Mouse (Mus musculus) MEL (cell line): ENCODE data around the gene Etv2. TPM values are rescaled to one million over a fixed set of nuclear protein-coding genes. Genes with fewer than 3 reads are reported as not detected.

Experiments
- DNase-seq: peaks from one replicate; pipeline ENCODE4 v3.0.0; 2011; ENCODE audit warnings: low read depth, low spot score
- H3K27ac ChIP-seq: 2 replicates; pipeline ENCODE4 v1.5.1; 2012; ENCODE audit warnings: low read depth, mild to moderate bottlenecking, control low read depth, low read length, moderate library complexity; ENCODE audit not compliant: control insufficient read depth
- H3K27me3 ChIP-seq, 2 experiments: fragments of 150-350 bp in 1 of 2; sonication (generic) in 1 of 2; 2 replicates each; pipeline ENCODE4 v1.6.1; 2012; ENCODE audit warnings: low read length in 2 of 2, mild to moderate bottlenecking in 2 of 2, improper control_type of control experiment in 1 of 2, moderate library complexity in 1 of 2; ENCODE audit not compliant: insufficient read depth in 2 of 2, control insufficient read depth in 1 of 2
- H3K36me3 ChIP-seq, 2 experiments: 2 replicates each; pipeline ENCODE4 v1.6.1; 2012 to 2014; ENCODE audit warnings: low read length in 2 of 2, improper control_type of control experiment in 1 of 2, inconsistent platforms in 1 of 2, mild to moderate bottlenecking in 1 of 2; ENCODE audit not compliant: insufficient read depth in 2 of 2, control insufficient read depth in 1 of 2
- H3K4me1 ChIP-seq, 2 experiments: fragments of 150-350 bp in 1 of 2; sonication (generic) in 1 of 2; 2 replicates each; pipeline ENCODE4 v1.6.1; 2012; ENCODE audit warnings: low read length in 2 of 2, improper control_type of control experiment in 1 of 2, mild to moderate bottlenecking in 1 of 2; ENCODE audit not compliant: insufficient read depth in 2 of 2, control insufficient read depth in 1 of 2
- H3K4me3 ChIP-seq, 2 experiments: fragments of 150-350 bp in 1 of 2; sonication (generic) in 1 of 2; 2 replicates each; pipeline ENCODE4 v1.5.1; 2012; ENCODE audit warnings: low read depth in 2 of 2, low read length in 2 of 2, mild to moderate bottlenecking in 2 of 2, moderate library complexity in 2 of 2, control low read depth in 1 of 2, improper control_type of control experiment in 1 of 2; ENCODE audit not compliant: control insufficient read depth in 1 of 2, insufficient read depth in 1 of 2
- H3K79me2 ChIP-seq: 2 replicates; pipeline ENCODE4 v1.6.1; 2012; ENCODE audit warnings: mild to moderate bottlenecking, low read length, moderate library complexity; ENCODE audit not compliant: control insufficient read depth, poor library complexity, insufficient read depth
- H3K9ac ChIP-seq: 2 replicates; pipeline ENCODE4 v1.6.1; 2012; ENCODE audit warnings: low read depth, mild to moderate bottlenecking, control low read depth, low read length, moderate library complexity; ENCODE audit not compliant: control insufficient read depth, poor library complexity, severe bottlenecking
- H3K9me3 ChIP-seq: fragments of 150-350 bp; sonication (generic); replicated peaks from 2 replicates; pipeline ENCODE4 v1.6.1; 2012; ENCODE audit warnings: mild to moderate bottlenecking, low read length, improper control_type of control experiment, moderate library complexity; ENCODE audit not compliant: insufficient read depth
- CTCF ChIP-seq, 3 experiments: IDR thresholded peaks in 2 of 3; conservative IDR thresholded peaks in 1 of 3; 2 replicates each; pipeline ENCODE4 v1.5.1; 2011 to 2012; ENCODE audit warnings: low read length in 3 of 3, low read depth in 2 of 3, mild to moderate bottlenecking in 2 of 3, improper control_type of control experiment in 1 of 3, inconsistent platforms in 1 of 3, mixed read lengths in 1 of 3, moderate library complexity in 1 of 3; ENCODE audit not compliant: control insufficient read depth in 1 of 3, insufficient read depth in 1 of 3, poor library complexity in 1 of 3, severe bottlenecking in 1 of 3
- E2F4 ChIP-seq: IDR thresholded peaks from 2 replicates; pipeline ENCODE4 v1.6.1; 2011; ENCODE audit warnings: low read depth, low read length, improper control_type of control experiment, borderline replicate concordance
- ELF1 ChIP-seq: IDR thresholded peaks from 2 replicates; pipeline ENCODE4 v1.6.1; 2014; ENCODE audit warnings: low read depth, mild to moderate bottlenecking, inconsistent platforms, low read length, improper control_type of control experiment, moderate library complexity
- EP300 ChIP-seq, 2 experiments: IDR thresholded peaks; 2 replicates each; pipeline ENCODE4 v1.6.1; 2011; ENCODE audit warnings: improper control_type of control experiment in 2 of 2, low read length in 2 of 2, low read depth in 1 of 2, mild to moderate bottlenecking in 1 of 2
- ETS1 ChIP-seq: IDR thresholded peaks from 2 replicates; pipeline ENCODE4 v1.6.1; 2012; ENCODE audit warnings: low read depth, mild to moderate bottlenecking, inconsistent platforms, low read length, improper control_type of control experiment, moderate library complexity
- GABPA ChIP-seq: IDR thresholded peaks from 2 replicates; pipeline ENCODE4 v1.6.1; 2012; ENCODE audit warnings: low read depth, mild to moderate bottlenecking, inconsistent platforms, low read length, improper control_type of control experiment, moderate library complexity
- HCFC1 ChIP-seq: IDR thresholded peaks from 2 replicates; pipeline ENCODE4 v1.6.1; 2012; ENCODE audit warnings: low read depth, mild to moderate bottlenecking, inconsistent platforms, low read length, improper control_type of control experiment, moderate library complexity
- JUND ChIP-seq: IDR thresholded peaks from 2 replicates; pipeline ENCODE4 v1.6.1; 2011; ENCODE audit warnings: low read depth, mild to moderate bottlenecking, improper control_type of control experiment, low read length
- KAT2A ChIP-seq: conservative IDR thresholded peaks from 2 replicates; pipeline ENCODE4 v1.6.1; 2012; ENCODE audit warnings: low read depth, low read length, improper control_type of control experiment, inconsistent platforms
- MAFK ChIP-seq: IDR thresholded peaks from 2 replicates; pipeline ENCODE4 v1.6.1; 2011; ENCODE audit warnings: low read depth, mild to moderate bottlenecking, low read length, improper control_type of control experiment, borderline replicate concordance
- MAX ChIP-seq: IDR thresholded peaks from 2 replicates; pipeline ENCODE4 v1.6.1; 2011; ENCODE audit warnings: low read length, improper control_type of control experiment
- MEF2A ChIP-seq: IDR thresholded peaks from 2 replicates; pipeline ENCODE4 v1.6.1; 2014; ENCODE audit warnings: low read depth, mild to moderate bottlenecking, inconsistent platforms, low read length, improper control_type of control experiment; ENCODE audit not compliant: poor library complexity, insufficient replicate concordance, severe bottlenecking; ENCODE audit errors: extremely low read depth
- MXI1 ChIP-seq: IDR thresholded peaks from 2 replicates; pipeline ENCODE4 v1.6.1; 2011; ENCODE audit warnings: mild to moderate bottlenecking, low read depth, low read length, improper control_type of control experiment
- NELFE ChIP-seq: IDR thresholded peaks from 2 replicates; pipeline ENCODE4 v1.6.1; 2011; ENCODE audit warnings: low read depth, low read length, improper control_type of control experiment
- RCOR1 ChIP-seq: IDR thresholded peaks from 2 replicates; pipeline ENCODE4 v1.6.1; 2012; ENCODE audit warnings: low read depth, mild to moderate bottlenecking, inconsistent platforms, low read length, improper control_type of control experiment
- TAL1 ChIP-seq: IDR thresholded peaks from 2 replicates; pipeline ENCODE4 v1.6.1; 2012; ENCODE audit warnings: mild to moderate bottlenecking, inconsistent platforms, low read length, moderate library complexity, mixed read lengths
- TCF12 ChIP-seq: IDR thresholded peaks from 2 replicates; pipeline ENCODE4 v1.6.1; 2014; ENCODE audit warnings: low read depth, mild to moderate bottlenecking, inconsistent platforms, low read length, improper control_type of control experiment, moderate library complexity
- UBTF ChIP-seq: IDR thresholded peaks from 2 replicates; pipeline ENCODE4 v1.6.1; 2012; ENCODE audit warnings: low read depth, mild to moderate bottlenecking, inconsistent platforms, low read length, improper control_type of control experiment, moderate library complexity, borderline replicate concordance; ENCODE audit not compliant: insufficient read depth
- USF1 ChIP-seq: IDR thresholded peaks from 2 replicates; pipeline ENCODE4 v1.6.1; 2014; ENCODE audit warnings: low read depth, mild to moderate bottlenecking, inconsistent platforms, low read length, improper control_type of control experiment, moderate library complexity
- USF2 ChIP-seq, 2 experiments: IDR thresholded peaks; 2 replicates each; pipeline ENCODE4 v1.6.1; 2011 to 2012; ENCODE audit warnings: improper control_type of control experiment in 2 of 2, low read length in 2 of 2, borderline replicate concordance in 1 of 2, inconsistent platforms in 1 of 2, low read depth in 1 of 2, mild to moderate bottlenecking in 1 of 2; ENCODE audit not compliant: insufficient read depth in 1 of 2
- ZC3H11A ChIP-seq: IDR thresholded peaks from 2 replicates; pipeline ENCODE4 v1.6.1; 2012; ENCODE audit warnings: low read depth, mild to moderate bottlenecking, inconsistent platforms, low read length, improper control_type of control experiment
- ZMIZ1 ChIP-seq: IDR thresholded peaks from 2 replicates; pipeline ENCODE4 v1.6.1; 2012; ENCODE audit warnings: low read depth, mild to moderate bottlenecking, inconsistent platforms, low read length, improper control_type of control experiment, moderate library complexity
- ZNF384 ChIP-seq: IDR thresholded peaks from 2 replicates; pipeline ENCODE4 v1.6.1; 2012; ENCODE audit warnings: low read depth, mild to moderate bottlenecking, inconsistent platforms, low read length, improper control_type of control experiment
- polyA plus RNA-seq, 2 experiments: library from polyadenylated mRNA; stranded (reverse) in 1 of 2; unstranded in 1 of 2; fragments of >175 nt in 1 of 2; fragments of >200 nt in 1 of 2; gene quantifications; 2 replicates each; pipeline versions ENCODE4 v1.2.1 to v1.2.4; 2012; ENCODE audit warnings: low replicate concordance in 2 of 2, low read depth in 1 of 2; ENCODE audit not compliant: insufficient read length in 2 of 2, insufficient read depth in 1 of 2, missing spikeins in 1 of 2
- total RNA-seq: library from RNA; depleted of rRNA; stranded (reverse); fragments of 300-350 nt; gene quantifications from 2 replicates; pipeline ENCODE4 v1.2.3, GENCODE M21; 2012

Etv2 gene
- total and polyA plus RNA-seq, 3 experiments = 0.15 TPM; not detected in 2

DNA sequence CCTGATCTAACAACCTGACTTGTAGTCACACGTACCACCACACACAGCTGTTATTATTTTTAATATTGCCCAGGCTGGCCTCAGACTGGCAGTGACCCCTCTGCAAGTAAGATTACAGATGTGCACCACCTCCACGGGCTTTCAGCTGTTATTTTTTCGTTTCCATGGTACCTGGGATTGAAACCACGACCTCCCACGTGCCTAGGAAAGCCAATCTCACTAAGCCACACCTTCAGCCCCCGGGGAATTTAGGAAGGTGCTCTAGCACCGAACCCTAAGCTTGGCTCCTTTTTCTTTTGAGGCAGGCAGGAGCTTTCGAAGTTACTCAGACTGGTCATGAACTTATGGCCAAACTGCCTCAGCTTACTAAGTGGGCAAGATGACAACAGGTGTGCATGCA, 31.2 kb downstream of the Etv2 start:
- Histone ChIP-seq H3K4me3 (no peak overlapping the region), H3K9ac (no peak overlapping the region), H3K27ac (no peak overlapping the region), H3K9me3 (no peaks in the 10 kb centered on the region), H3K27me3 (no peaks in the 10 kb centered on the region), H3K4me1 (peaks cover 0 to 3% of the 10 kb centered on the region in 2 experiments; a peak in 1 of 4 replicates), H3K36me3 (no peaks in the 10 kb centered on the region), H3K79me2 (no peaks in the 10 kb centered on the region; the same call in 1 of the 2 replicates)
- TF ChIP-seq ELF1 (no peak), TCF12 (no peak), UBTF (no peak), MXI1 (no peak), USF2 (IDR thresholded peaks at IDR 0.05; ENCODE audit: borderline replicate concordance in 1 of 2, insufficient read depth in 1 of 2, low read depth in 1 of 2, low read length in 2 of 2) (no peak), NELFE (no peak), TAL1 (no peak), ZNF384 (no peak), GABPA (no peak), JUND (no peak), MAFK (no peak)
- DNase-seq = no peak

DNA sequence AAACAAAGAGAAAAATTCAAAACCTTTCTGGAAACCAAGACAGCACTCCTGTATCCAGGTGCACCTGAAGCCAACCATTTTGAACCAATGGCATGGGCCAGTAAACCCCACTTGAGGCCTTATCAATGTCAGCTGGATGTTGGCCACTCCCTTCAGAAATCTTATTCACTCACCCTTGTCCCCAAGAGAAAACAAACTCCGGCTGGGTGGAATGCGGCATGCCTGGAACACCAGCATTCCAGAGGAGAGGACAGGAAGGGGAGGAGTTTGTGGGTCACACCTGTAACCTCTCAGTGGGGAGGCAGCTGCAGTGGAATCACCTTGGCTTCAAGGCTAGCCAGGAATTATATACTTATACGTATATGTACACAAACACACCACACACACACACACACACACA, 33.1 kb downstream of the Etv2 start:
- no peaks in the 10 kb centered on the region for H3K27me3 ChIP-seq
- H3K4me1 ChIP-seq = peaks cover 0 to 6% of the 10 kb centered on the region in 2 experiments; a peak in 2 of 4 replicates
- peaks cover 0 to 2% of the 10 kb centered on the region in 2 experiments; a peak in 2 of 4 replicates for H3K36me3 ChIP-seq
- H3K4me3 ChIP-seq = no peak overlapping the region
- H3K9ac ChIP-seq = no peak overlapping the region
- DNase-seq = no peak
- no peak overlapping the region for H3K27ac ChIP-seq
- TF ChIP-seq TCF12 (no peak), E2F4 (no peak), CTCF (IDR thresholded peaks at IDR 0.05 in 2 of 3, conservative IDR thresholded peaks at IDR 0.05 in 1 of 3; ENCODE audit: control insufficient read depth in 1 of 3, insufficient read depth in 1 of 3, low read depth in 2 of 3, low read length in 3 of 3, poor library complexity in 1 of 3, severe bottlenecking in 1 of 3) (no peak), UBTF (no peak), KAT2A (no peak), ETS1 (no peak), EP300 (IDR thresholded peaks at IDR 0.05; ENCODE audit: low read depth in 1 of 2, low read length in 2 of 2) (no peak), HCFC1 (no peak), MEF2A (no peak), RCOR1 (no peak), ZMIZ1 (no peak), MAX (no peak), ZC3H11A (no peak), NELFE (no peak), USF1 (no peak)
- TF ChIP-seq, all 39 proteins: peak for 0
- H3K79me2 ChIP-seq = no peaks in the 10 kb centered on the region; the same call in 1 of the 2 replicates
- H3K9me3 ChIP-seq = no peaks in the 10 kb centered on the region
